Mouse (Mus musculus) testis, postnatal 14 days (tissue): Measurements from ENCODE around the gene Chpf.

Experiments
- DNase-seq: peaks from one replicate; pipeline ENCODE4 v3.0.0; 2021; ENCODE audit warnings: low spot score

The Chpf gene

DNA sequence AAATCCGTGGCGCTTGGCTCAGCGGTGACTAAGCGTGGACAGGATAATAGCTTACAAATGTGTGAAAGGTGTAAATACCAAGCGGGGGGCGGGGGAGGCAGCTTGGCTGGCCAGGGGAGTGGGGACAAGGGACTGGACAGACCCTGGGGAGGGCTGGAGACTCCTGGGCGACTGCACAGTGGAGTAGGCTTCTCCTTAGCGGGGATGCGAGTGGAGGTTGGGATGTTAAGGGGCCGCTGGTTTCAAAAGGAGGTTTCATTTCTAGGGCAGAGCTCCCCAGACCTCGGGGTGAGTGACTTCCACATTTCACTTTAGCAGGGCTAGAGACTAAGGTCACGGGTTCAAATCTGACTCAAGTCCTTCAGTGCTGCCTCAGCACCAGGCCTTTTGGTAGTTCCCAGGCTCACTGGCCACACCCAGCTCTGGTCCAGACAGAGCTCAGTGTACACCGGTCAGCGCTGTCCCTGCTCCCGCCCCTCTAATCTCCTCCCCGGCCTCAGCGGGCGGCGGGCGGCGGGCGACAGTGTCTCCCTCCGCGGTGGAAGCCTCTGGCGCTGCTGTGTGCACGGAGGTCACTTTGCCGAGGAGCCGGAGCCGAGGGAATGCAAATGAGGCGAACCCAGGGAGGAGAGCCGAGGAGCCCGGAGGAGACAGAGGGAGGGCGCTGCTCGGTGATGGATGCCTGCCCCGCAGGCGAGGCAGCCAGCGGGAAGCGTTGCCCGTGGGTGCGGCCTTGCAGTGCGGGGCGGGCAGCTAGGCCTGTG lies 20.9 kb downstream of the Chpf start:
- no peak for DNase-seq

DNA sequence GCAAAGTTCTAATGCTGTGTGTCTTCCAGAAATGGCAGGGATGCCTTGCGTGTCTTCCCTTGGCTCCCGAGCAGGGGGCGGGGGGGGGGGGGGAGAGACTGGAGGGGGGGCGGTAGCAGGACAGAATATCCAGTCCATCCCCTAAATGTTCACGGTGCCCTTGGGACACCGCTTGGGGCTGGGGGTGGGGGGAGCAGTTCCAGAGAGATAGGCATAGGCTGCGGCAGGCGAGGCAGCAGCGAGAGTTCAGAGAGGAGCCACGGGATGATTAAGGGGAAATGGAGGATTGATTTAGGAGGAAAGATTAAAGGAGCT lies 21.4 kb downstream of the Chpf start:
- no peak for DNase-seq

DNA sequence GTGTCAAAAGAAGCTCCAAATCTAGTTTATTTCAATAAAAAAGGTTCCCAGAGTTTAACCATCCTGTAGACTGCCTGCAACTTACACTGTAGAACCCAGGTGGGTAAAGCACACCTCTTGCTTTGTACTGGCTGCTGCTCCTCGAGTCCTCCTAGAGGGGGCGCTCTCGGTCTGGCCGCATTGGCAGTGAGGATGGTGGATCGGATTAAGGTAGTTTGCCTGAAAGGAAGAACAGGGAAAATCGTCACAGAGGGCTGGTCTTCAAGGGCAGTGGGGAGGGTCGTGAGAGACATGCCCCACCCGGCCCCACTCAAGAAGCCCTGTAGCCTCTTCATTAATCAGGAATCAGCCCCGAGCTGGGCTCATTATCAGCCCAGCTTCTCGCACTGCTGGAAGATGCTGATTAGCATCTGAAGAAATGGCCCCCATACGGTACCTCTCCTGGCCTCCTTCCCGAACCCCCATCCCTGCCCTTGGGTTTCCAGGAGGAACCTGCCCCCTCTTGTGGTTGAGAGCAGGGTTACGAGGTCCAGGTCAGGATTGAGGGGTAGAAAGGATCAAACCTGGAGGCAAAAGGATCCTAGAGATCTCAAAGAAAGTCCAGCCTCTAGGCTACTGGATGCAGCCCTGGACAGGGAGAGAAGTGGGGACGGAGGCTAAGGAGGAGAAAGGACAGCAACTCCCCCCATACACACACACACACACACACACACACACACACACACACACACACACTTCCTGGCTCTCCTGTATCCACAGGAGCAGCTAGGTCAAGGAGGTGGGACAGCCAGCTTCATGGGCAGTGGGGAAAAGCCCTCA lies 22.2 kb downstream of the Chpf start:
- no peak for DNase-seq

- DNase-seq = no peak
Observed at GRCm38 (mm10) chr1:75455948-75456347, 23.2 kb downstream of the Chpf start.

DNA sequence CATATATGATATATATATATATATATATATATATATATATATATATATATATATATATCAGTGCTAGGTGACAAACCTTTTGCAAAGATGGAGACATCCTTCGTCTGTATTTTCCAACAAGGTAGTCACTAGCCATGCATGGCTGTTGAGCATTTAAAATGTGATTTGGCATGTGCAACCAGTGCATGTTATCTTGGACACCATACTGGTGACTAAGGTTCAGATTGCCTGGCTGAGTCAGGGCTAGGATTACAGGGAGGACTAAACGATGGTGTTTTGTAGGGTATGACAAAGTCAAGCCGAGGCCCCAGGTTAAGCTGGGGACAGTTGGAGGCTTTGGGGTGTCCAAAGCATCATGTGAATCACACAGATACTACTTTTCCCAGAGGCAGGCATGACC lies 23.7 kb downstream of the Chpf start:
- no peak for DNase-seq

DNA sequence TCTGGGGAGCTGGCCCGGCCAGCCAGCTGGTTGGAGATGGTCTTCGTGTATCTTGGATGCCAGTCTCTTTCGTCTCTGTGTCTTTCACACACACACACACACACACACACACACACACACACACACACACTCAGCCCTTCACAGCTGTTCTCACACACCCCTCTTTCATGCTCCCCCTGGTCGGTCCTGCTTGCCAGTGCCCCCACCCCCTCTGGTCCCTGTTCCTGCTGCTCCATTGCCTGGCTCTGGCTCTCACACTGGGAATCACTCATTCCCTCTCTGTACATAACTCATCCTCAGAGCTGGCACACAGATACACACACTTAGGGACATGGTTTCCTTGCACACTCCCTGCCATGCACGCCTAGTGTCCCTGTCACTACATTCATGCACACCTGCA lies 27.2 kb downstream of the Chpf start:
- no peak for DNase-seq

DNA sequence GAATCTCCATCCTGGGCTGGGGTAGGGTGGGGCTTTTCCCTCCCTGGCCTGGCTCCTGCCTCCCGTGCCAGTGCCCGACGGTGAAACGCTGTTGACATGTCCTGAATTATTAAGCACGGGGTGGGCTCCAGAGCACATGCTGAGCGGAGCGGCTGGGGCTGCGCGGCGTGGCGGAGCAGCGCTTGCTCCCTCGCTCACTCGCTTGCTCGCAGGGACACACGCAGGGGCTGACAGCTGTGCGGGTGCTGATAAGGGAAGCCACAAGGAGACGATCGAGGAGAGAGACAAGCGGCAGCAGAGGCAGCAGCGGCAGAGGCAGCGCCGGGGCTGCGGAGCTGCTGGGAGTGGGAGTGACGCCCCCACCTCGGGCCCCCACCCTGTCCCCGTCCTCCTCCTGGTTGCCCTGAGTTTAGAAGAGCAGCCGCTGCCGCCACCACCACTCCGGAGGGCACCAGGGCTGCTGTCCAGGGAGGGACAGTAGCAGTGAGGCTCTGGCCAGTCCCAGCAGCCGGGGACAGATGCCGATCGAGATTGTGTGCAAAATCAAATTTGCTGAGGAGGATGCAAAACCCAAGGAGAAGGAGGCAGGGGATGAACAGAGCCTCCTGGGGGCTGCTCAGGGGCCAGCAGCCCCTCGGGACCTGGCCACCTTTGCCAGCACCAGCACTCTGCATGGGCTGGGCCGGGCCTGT lies 28.6 kb downstream of the Chpf start, which contains the start of gene Asic4:
Gene Asic4, plus strand, starts transcription at position 123 of the 692 bp plus-strand sequence.
- no peak for DNase-seq

- DNase-seq = no peak
Observed at GRCm38 (mm10) chr1:75449377-75450135, 29.6 kb downstream of the Chpf start.

GRCm38 (mm10) chr1:75448937-75449336 lies 30.2 kb downstream of the Chpf start:
- no peak for DNase-seq

DNA sequence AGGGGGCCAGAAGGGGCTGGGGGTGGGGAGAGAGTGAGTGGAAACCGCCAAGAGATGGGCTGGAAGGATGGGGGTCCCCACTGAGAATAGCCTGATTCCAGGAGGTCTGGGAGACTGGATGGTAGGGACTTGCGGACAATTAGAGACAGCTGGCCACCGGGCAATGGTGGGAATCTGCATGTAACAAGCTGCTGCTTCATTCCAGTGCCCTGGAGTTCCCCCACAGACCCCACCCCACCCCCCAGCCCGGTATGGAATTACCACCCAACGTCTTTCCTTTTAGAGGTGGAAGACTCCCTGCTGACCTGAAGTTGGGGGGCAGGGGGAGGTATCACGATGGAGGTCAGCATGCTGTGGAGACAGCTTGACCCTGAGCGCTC lies 31.1 kb downstream of the Chpf start:
- DNase-seq = no peak

GRCm38 (mm10) chr1:75447265-75448051 lies 31.6 kb downstream of the Chpf start:
- no peak for DNase-seq

DNA sequence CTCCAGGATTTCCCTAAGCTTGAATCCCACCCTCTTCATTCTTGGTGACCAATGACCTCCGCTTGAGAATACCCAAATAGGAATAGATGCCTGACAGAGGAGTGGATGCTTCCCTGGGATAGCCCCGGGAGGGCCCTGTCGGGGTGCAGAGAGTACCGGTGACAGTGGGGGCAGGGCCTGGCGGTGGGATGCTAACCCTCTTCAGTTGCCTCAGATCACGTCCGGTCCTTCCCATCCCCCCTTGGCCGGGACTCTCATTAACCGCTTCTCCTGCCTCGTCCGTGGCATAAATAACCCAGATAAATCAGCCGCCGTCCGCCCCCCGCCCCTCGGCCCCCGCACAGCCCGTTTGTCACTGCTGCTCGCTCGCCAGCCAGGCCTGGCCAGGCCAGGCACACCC lies 32.5 kb downstream of the Chpf start:
- DNase-seq = no peak

- DNase-seq = peak; percentile 57
Observed at GRCm38 (mm10) chr1:75445751-75446611, 33.1 kb downstream of the Chpf start.

GRCm38 (mm10) chr1:75445141-75445701 lies 33.9 kb downstream of the Chpf start:
- no peak for DNase-seq

DNA sequence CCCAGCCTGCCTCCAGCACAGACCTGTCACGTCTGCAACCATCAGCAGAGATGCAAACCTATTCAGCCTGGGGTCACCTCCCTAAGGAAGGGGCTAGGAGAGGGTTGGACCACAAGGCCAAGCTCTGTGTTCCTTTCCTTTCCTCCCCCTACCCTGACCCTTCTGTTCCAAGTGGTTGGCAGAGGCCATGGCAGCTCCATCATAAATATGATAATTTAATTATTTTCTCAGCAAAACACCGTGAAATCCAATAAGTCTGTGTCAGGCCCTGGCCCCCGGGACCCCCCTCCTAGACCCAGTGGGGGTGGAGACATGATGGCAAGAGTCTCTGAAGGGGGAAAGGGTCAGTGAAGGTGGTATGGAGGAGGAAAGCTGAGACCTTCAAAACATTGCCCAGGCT lies 34.9 kb downstream of the Chpf start:
- DNase-seq = no peak

GRCm38 (mm10) chr1:75443247-75444024 lies 35.7 kb downstream of the Chpf start:
- DNase-seq = no peak

GRCm38 (mm10) chr1:75442811-75443210 lies 36.3 kb downstream of the Chpf start:
- DNase-seq = no peak

- no peak for DNase-seq
Observed at GRCm38 (mm10) chr1:75442171-75442570, 36.9 kb downstream of the Chpf start.

GRCm38 (mm10) chr1:75441471-75441996 lies 37.6 kb downstream of the Chpf start:
- DNase-seq = no peak
